Mouse (Mus musculus): ENCODE data around the gene Clns1a. TPM values are rescaled to one million over a fixed set of nuclear protein-coding genes. Genes with fewer than 3 reads are reported as not detected.

The Clns1a gene
- total RNA-seq, 1 experiment: 191 TPM

- in situ Hi-C loops (cut with MboI; ENCODE audit: low sequenced_read_pairs in 2 of 2, unreplicated experiment in 2 of 2): no loop called here
- peaks cover 2% of the 10 kb centered on the region; the same call in 1 of the 2 replicates for H3K36me3 ChIP-seq (ENCODE audit: control insufficient read depth, insufficient read depth, low read length, poor library complexity, severe bottlenecking)
- no peak for DNase-seq (ENCODE audit: low read depth, low spot score)
- H3K27ac ChIP-seq (ENCODE audit: insufficient read depth, low read depth, low read length, poor library complexity, severe bottlenecking): no peak overlapping the region
- no peak overlapping the region for H3K4me3 ChIP-seq (ENCODE audit: insufficient read depth in 1 of 2, low read depth in 1 of 2, low read length in 2 of 2, poor library complexity in 1 of 2, severe bottlenecking in 1 of 2)
- no peaks in the 10 kb centered on the region for H3K9me3 ChIP-seq (ENCODE audit: control insufficient read depth, insufficient read depth, low read depth, low read length)
- TF ChIP-seq ZC3H11A (IDR thresholded peaks at IDR 0.05; ENCODE audit: borderline replicate concordance, low read depth, low read length): no peak
- no peak for TF ChIP-seq CHD2 (IDR thresholded peaks at IDR 0.05; ENCODE audit: low read depth, low read length)
- no peak for TF ChIP-seq HCFC1 (IDR thresholded peaks at IDR 0.05; ENCODE audit: borderline replicate concordance, insufficient read depth, low read length)
- no peak for TF ChIP-seq MAFK (IDR thresholded peaks at IDR 0.05; ENCODE audit: insufficient read depth, low read depth, low read length)
- TF ChIP-seq ZNF384 (IDR thresholded peaks at IDR 0.05; ENCODE audit: low read depth, low read length): no peak
- peaks cover 2 to 16% of the 10 kb centered on the region in 2 experiments for H3K4me1 ChIP-seq (ENCODE audit: control insufficient read depth in 2 of 2, insufficient read depth in 2 of 2, low read length in 2 of 2, poor library complexity in 1 of 2)
- H3K9ac ChIP-seq (ENCODE audit: insufficient read depth, low read depth, low read length, poor library complexity, severe bottlenecking): no peak overlapping the region
These were observed 26.0 kb downstream of the Clns1a start for GRCm38 (mm10) chr7:97722278-97722918.

DNA sequence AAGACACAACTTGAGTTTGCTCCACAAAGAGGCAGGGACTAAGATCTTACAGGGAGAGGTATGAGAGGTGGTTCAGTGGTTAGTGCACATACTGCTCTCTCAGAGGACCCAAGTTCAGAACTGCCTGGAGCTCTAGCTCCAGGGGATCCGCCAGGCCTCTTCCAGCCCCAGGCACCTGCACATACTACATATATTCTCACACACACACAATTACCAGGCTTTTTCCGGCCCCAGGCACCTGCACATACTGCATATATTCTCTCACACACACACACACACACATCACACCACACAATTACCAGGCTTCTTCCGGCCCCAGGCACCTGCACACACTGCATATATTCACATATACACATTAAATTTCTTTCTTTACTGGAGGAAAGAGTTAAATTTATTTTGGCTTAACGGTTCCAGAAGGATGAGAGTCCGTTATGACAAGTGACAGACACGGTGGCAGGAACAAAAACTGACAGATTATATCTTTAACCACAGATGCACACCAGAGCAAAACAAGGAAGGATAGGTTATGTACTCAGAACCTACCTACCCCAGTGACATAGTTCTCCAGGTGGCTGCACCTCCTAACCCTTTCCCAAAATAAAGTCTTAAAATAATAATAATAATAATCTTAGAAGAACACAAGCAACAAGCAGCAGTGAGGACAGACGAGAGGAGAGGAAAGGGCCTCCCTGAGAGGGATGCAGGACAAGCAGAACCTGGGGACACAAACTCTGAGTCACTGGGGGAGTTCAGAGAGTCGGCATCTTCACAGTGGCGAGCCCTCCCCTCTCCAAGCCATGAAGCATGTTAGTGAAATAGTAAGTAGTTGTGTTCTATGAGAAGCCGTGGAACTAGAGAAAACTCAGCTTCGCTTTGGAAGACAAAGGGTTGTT is 27.5 kb downstream of the Clns1a start:
- TF ChIP-seq CHD2 (IDR thresholded peaks at IDR 0.05; ENCODE audit: low read depth, low read length): no peak
- TF ChIP-seq MAFK (IDR thresholded peaks at IDR 0.05; ENCODE audit: insufficient read depth, low read depth, low read length): no peak
- no peak for TF ChIP-seq ZNF384 (IDR thresholded peaks at IDR 0.05; ENCODE audit: low read depth, low read length)
- no peak for TF ChIP-seq HCFC1 (IDR thresholded peaks at IDR 0.05; ENCODE audit: borderline replicate concordance, insufficient read depth, low read length)
- no peak for TF ChIP-seq ZC3H11A (IDR thresholded peaks at IDR 0.05; ENCODE audit: borderline replicate concordance, low read depth, low read length)

GRCm38 (mm10) chr7:97725401-97725800 is 29.0 kb downstream of the Clns1a start:
- Histone ChIP-seq H3K9ac (ENCODE audit: insufficient read depth, low read depth, low read length, poor library complexity, severe bottlenecking) (no peak overlapping the region), H3K4me1 (ENCODE audit: control insufficient read depth in 2 of 2, insufficient read depth in 2 of 2, low read length in 2 of 2, poor library complexity in 1 of 2) (peaks cover 0 to 5% of the 10 kb centered on the region in 2 experiments; a peak in 2 of 4 replicates), H3K4me3 (ENCODE audit: insufficient read depth in 1 of 2, low read depth in 1 of 2, low read length in 2 of 2, poor library complexity in 1 of 2, severe bottlenecking in 1 of 2) (no peak overlapping the region), H3K9me3 (ENCODE audit: control insufficient read depth, insufficient read depth, low read depth, low read length) (no peaks in the 10 kb centered on the region), H3K27ac (ENCODE audit: insufficient read depth, low read depth, low read length, poor library complexity, severe bottlenecking) (no peak overlapping the region), H3K36me3 (ENCODE audit: control insufficient read depth, insufficient read depth, low read length, poor library complexity, severe bottlenecking) (no peaks in the 10 kb centered on the region; the same call in 1 of the 2 replicates)
- no peak for DNase-seq (ENCODE audit: low read depth, low spot score)
- no peak for TF ChIP-seq HCFC1 (IDR thresholded peaks at IDR 0.05; ENCODE audit: borderline replicate concordance, insufficient read depth, low read length)
- TF ChIP-seq ZC3H11A (IDR thresholded peaks at IDR 0.05; ENCODE audit: borderline replicate concordance, low read depth, low read length): no peak
- TF ChIP-seq ZNF384 (IDR thresholded peaks at IDR 0.05; ENCODE audit: low read depth, low read length): no peak
- no peak for TF ChIP-seq CHD2 (IDR thresholded peaks at IDR 0.05; ENCODE audit: low read depth, low read length)
- TF ChIP-seq MAFK (IDR thresholded peaks at IDR 0.05; ENCODE audit: insufficient read depth, low read depth, low read length): no peak
- in situ Hi-C loops (cut with MboI; ENCODE audit: low sequenced_read_pairs in 2 of 2, unreplicated experiment in 2 of 2): no loop called here

More for the DNA sequence above, 27.5 kb downstream of the Clns1a start:
- H3K9me3 ChIP-seq (ENCODE audit: control insufficient read depth, insufficient read depth, low read depth, low read length): no peaks in the 10 kb centered on the region
- no peak overlapping the region for H3K4me3 ChIP-seq (ENCODE audit: insufficient read depth in 1 of 2, low read depth in 1 of 2, low read length in 2 of 2, poor library complexity in 1 of 2, severe bottlenecking in 1 of 2)
- H3K36me3 ChIP-seq (ENCODE audit: control insufficient read depth, insufficient read depth, low read length, poor library complexity, severe bottlenecking): no peaks in the 10 kb centered on the region; the same call in 1 of the 2 replicates
- H3K27ac ChIP-seq (ENCODE audit: insufficient read depth, low read depth, low read length, poor library complexity, severe bottlenecking): no peak overlapping the region
- peaks cover 0 to 11% of the 10 kb centered on the region in 2 experiments; a peak in 3 of 4 replicates for H3K4me1 ChIP-seq (ENCODE audit: control insufficient read depth in 2 of 2, insufficient read depth in 2 of 2, low read length in 2 of 2, poor library complexity in 1 of 2)
- no peak for DNase-seq (ENCODE audit: low read depth, low spot score)
- H3K9ac ChIP-seq (ENCODE audit: insufficient read depth, low read depth, low read length, poor library complexity, severe bottlenecking): no peak overlapping the region
- in situ Hi-C loops (cut with MboI; ENCODE audit: low sequenced_read_pairs in 2 of 2, unreplicated experiment in 2 of 2): no loop called here

GRCm38 (mm10) chr7:97726080-97726479 is 29.6 kb downstream of the Clns1a start:
- in situ Hi-C loops (cut with MboI; ENCODE audit: low sequenced_read_pairs in 2 of 2, unreplicated experiment in 2 of 2): no loop called here
- no peak overlapping the region for H3K9ac ChIP-seq (ENCODE audit: insufficient read depth, low read depth, low read length, poor library complexity, severe bottlenecking)

More at GRCm38 (mm10) chr7:97726080-97726479, 29.6 kb downstream of the Clns1a start:
- DNase-seq (ENCODE audit: low read depth, low spot score): no peak
- H3K4me3 ChIP-seq (ENCODE audit: insufficient read depth in 1 of 2, low read depth in 1 of 2, low read length in 2 of 2, poor library complexity in 1 of 2, severe bottlenecking in 1 of 2): no peak overlapping the region
- TF ChIP-seq MAFK (IDR thresholded peaks at IDR 0.05; ENCODE audit: insufficient read depth, low read depth, low read length): no peak
- no peak for TF ChIP-seq ZNF384 (IDR thresholded peaks at IDR 0.05; ENCODE audit: low read depth, low read length)
- TF ChIP-seq ZC3H11A (IDR thresholded peaks at IDR 0.05; ENCODE audit: borderline replicate concordance, low read depth, low read length): no peak
- TF ChIP-seq CHD2 (IDR thresholded peaks at IDR 0.05; ENCODE audit: low read depth, low read length): no peak
- no peak for TF ChIP-seq HCFC1 (IDR thresholded peaks at IDR 0.05; ENCODE audit: borderline replicate concordance, insufficient read depth, low read length)
- no peaks in the 10 kb centered on the region; the same call in 1 of the 2 replicates for H3K36me3 ChIP-seq (ENCODE audit: control insufficient read depth, insufficient read depth, low read length, poor library complexity, severe bottlenecking)
- H3K4me1 ChIP-seq (ENCODE audit: control insufficient read depth in 2 of 2, insufficient read depth in 2 of 2, low read length in 2 of 2, poor library complexity in 1 of 2): peaks cover 0 to 5% of the 10 kb centered on the region in 2 experiments; a peak in 2 of 4 replicates
- H3K27ac ChIP-seq (ENCODE audit: insufficient read depth, low read depth, low read length, poor library complexity, severe bottlenecking): no peak overlapping the region
- no peaks in the 10 kb centered on the region for H3K9me3 ChIP-seq (ENCODE audit: control insufficient read depth, insufficient read depth, low read depth, low read length)

Data from ES-E14 (cell line).